Mouse (Mus musculus): ENCODE measurements around the gene Olfr800. TPM values are rescaled to one million over a fixed set of nuclear protein-coding genes. Genes with fewer than 3 reads are reported as not detected.

Olfr800 gene
- not detected for polyA plus RNA-seq (2014; fragmentation: Illumina TruSeq; extraction: RNeasy Lipid Tissue Mini Kit (QIAGEN cat#74804); ENCODE audit: low read depth, low replicate concordance)

DNA sequence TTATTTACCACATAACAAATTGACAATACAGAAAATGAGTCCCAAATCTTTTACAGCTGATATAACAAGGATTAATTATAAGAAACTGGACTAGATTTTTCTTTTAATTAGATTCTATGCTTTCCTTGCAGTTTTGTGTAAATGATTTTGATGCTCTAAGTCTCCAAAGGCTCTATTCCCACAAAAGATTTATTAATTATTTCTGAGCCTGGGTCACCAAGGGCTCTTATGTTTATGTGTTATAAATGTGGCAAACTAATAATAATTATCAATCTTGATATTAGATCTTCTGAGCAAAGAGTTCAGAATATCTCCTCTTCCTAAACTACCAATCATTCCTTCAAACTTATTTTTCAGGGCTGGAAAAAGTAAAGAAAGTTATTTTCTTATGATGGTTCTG is at the start of gene Olfr800:
TSS of gene Olfr800 (plus strand) at position 301 of the 400 bp plus-strand sequence.

DNA sequence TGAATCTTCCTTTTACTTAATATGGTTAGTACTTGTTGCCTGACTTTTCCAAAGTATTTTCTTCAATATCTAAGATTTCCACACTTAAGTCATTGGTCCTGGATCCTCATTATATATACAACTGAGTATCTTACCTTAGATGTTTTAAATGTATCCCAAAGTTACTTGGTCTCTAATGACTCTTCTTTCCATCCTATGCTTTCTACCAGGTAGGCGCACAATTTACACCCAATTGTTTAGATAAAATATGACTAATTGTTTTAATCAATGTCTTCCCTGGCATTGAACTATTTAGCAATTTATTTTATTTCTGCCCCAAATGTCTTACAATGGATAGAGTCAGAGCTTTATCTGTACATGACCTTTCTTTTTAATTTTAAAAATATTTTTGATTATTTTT is 45.0 kb upstream of the Olfr800 start, which contains the start of gene Olfr796:
TSS of gene Olfr796 (minus strand) at position 101 of the 400 bp plus-strand sequence.

DNA sequence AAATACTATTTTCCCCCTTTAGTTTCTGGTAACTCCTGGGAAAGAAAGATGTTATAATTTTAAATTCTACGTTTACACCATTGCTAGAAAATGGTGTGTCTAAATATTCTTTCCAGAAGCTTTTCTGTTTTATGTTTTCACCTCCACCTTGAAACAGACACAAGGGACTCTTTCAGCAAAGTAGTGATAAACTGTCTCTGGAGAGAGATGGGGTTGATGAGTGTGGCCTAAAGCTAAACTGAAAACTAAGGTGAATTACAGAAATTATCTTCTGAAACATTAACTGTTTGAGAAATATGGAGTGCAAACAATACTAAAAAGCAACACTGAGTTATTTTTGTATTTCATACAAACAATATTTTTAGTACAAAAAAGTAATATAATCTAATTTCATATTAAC is 29.7 kb upstream of the Olfr800 start, which contains the start of gene Olfr798:
TSS of gene Olfr798 (minus strand) at position 101 of the 400 bp plus-strand sequence.

GRCm38 (mm10) chr10:129637184-129637583 is 20.3 kb upstream of the Olfr800 start, which contains the start of gene Olfr799:
Olfr799 (plus strand) TSS chr10:129637484.

DNA sequence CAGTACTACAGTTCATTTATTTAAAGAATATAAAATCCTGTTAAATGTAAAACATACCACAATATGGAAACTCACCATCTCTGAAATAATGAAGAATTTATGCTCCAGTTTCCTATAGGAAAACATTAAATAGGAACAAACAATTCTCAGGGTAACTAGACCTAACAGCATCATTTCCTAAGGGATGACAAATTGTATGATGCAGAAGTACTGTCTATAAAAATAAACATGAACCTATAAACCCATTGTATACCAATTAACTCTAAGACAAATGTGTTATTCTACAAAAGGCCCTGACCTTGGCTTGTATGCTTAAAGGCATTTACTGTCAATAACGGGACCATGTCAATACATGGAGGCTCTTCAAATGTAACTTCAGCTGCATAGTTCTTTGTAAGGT is 16.3 kb downstream of the Olfr800 start, which contains the start of gene Olfr801:
TSS of gene Olfr801 (minus strand) at position 101 of the 400 bp plus-strand sequence.

DNA sequence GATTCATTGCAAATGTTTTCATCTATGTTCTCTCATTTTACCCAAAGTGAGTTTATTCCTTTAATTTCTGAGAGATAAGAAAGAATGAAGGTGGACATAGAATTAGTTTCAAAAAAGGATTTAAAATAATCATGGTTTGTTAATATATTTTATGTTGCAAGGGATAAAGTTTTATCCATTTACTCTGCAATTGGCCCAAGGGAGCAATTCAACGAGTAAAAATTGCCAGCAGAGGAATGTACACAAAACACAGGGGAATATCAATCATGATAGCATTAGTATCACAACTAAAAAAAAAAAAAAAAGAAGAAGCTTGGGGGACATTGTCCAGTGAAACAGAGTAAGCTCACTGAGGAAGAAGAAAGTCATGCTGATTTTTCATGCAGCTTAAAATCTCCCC is 30.6 kb downstream of the Olfr800 start, which contains the start of gene Olfr802:
TSS of gene Olfr802 (minus strand) at position 101 of the 400 bp plus-strand sequence.

DNA sequence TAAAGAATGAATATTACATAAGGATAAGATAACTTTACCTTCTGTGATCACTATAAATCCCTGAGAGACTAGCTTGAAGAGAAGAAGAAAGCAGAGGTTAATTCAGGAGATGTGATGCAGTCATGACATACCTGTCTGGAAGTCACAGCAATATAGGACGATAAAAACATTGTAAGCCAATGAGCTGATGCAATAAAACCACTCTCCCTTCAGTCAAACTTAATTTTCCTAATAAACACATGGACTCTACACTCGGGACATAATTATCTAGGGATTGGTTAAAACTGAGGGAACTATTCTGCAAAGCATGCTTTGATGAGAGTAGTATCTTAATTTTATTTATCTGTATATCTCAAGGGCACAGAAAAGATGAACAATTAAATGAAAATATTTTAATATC is 36.7 kb downstream of the Olfr800 start, which contains the start of gene Olfr803:
TSS of gene Olfr803 (minus strand) at position 101 of the 400 bp plus-strand sequence.

DNA sequence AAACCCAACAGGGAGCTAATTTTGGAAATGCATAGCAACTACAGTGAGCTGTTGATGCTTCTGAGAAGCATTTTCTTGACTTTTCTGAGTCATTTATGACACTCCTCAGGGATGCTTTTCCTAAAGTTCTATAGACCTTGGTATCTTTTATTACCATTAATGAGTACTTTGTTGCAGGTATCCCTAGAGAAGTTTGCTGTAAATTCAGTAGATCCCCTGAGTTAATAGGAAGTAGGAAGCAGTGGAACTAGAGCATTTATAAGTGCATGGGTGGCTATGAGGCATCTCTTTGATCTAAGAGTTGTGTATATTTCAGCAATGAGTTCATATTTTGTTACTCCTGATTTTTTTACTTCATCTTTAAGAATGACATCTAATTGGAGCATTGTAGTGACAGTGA is 45.4 kb downstream of the Olfr800 start, which contains the start of gene Olfr804:
TSS of gene Olfr804 (plus strand) at position 301 of the 400 bp plus-strand sequence.

Other genes with a start within 250 kb of the Olfr800 start
- gene Olfr786, start 230.4 kb upstream of the Olfr800 start, polyA plus RNA-seq (2014; fragmentation: Illumina TruSeq; extraction: RNeasy Lipid Tissue Mini Kit (QIAGEN cat#74804); ENCODE audit: low read depth, low replicate concordance): not detected
- gene Olfr787, start 195.8 kb upstream of the Olfr800 start, polyA plus RNA-seq (2014; fragmentation: Illumina TruSeq; extraction: RNeasy Lipid Tissue Mini Kit (QIAGEN cat#74804); ENCODE audit: low read depth, low replicate concordance): not detected
- gene Olfr788, start 186.7 kb upstream of the Olfr800 start, polyA plus RNA-seq (2014; fragmentation: Illumina TruSeq; extraction: RNeasy Lipid Tissue Mini Kit (QIAGEN cat#74804); ENCODE audit: low read depth, low replicate concordance): not detected
- not detected for gene Olfr789, start 172.9 kb upstream of the Olfr800 start, polyA plus RNA-seq (2014; fragmentation: Illumina TruSeq; extraction: RNeasy Lipid Tissue Mini Kit (QIAGEN cat#74804); ENCODE audit: low read depth, low replicate concordance)
- not detected for gene Olfr790, start 159.2 kb upstream of the Olfr800 start, polyA plus RNA-seq (2014; fragmentation: Illumina TruSeq; extraction: RNeasy Lipid Tissue Mini Kit (QIAGEN cat#74804); ENCODE audit: low read depth, low replicate concordance)
- gene Olfr791, start 135.9 kb upstream of the Olfr800 start, polyA plus RNA-seq (2014; fragmentation: Illumina TruSeq; extraction: RNeasy Lipid Tissue Mini Kit (QIAGEN cat#74804); ENCODE audit: low read depth, low replicate concordance): not detected
- not detected for gene Olfr792, start 118.5 kb upstream of the Olfr800 start, polyA plus RNA-seq (2014; fragmentation: Illumina TruSeq; extraction: RNeasy Lipid Tissue Mini Kit (QIAGEN cat#74804); ENCODE audit: low read depth, low replicate concordance)
- gene Olfr794, start 90.0 kb upstream of the Olfr800 start, polyA plus RNA-seq (2014; fragmentation: Illumina TruSeq; extraction: RNeasy Lipid Tissue Mini Kit (QIAGEN cat#74804); ENCODE audit: low read depth, low replicate concordance): not detected
- gene Olfr796, start 45.1 kb upstream of the Olfr800 start, polyA plus RNA-seq (2014; fragmentation: Illumina TruSeq; extraction: RNeasy Lipid Tissue Mini Kit (QIAGEN cat#74804); ENCODE audit: low read depth, low replicate concordance): not detected
- not detected for gene Olfr798, start 29.8 kb upstream of the Olfr800 start, polyA plus RNA-seq (2014; fragmentation: Illumina TruSeq; extraction: RNeasy Lipid Tissue Mini Kit (QIAGEN cat#74804); ENCODE audit: low read depth, low replicate concordance)
- gene Olfr799, start 20.2 kb upstream of the Olfr800 start, polyA plus RNA-seq (2014; fragmentation: Illumina TruSeq; extraction: RNeasy Lipid Tissue Mini Kit (QIAGEN cat#74804); ENCODE audit: low read depth, low replicate concordance): not detected
- not detected for gene Olfr801, start 16.2 kb downstream of the Olfr800 start, polyA plus RNA-seq (2014; fragmentation: Illumina TruSeq; extraction: RNeasy Lipid Tissue Mini Kit (QIAGEN cat#74804); ENCODE audit: low read depth, low replicate concordance)
- gene Olfr802, start 30.5 kb downstream of the Olfr800 start, polyA plus RNA-seq (2014; fragmentation: Illumina TruSeq; extraction: RNeasy Lipid Tissue Mini Kit (QIAGEN cat#74804); ENCODE audit: low read depth, low replicate concordance): not detected
- not detected for gene Olfr803, start 36.6 kb downstream of the Olfr800 start, polyA plus RNA-seq (2014; fragmentation: Illumina TruSeq; extraction: RNeasy Lipid Tissue Mini Kit (QIAGEN cat#74804); ENCODE audit: low read depth, low replicate concordance)
- not detected for gene Olfr804, start 45.5 kb downstream of the Olfr800 start, polyA plus RNA-seq (2014; fragmentation: Illumina TruSeq; extraction: RNeasy Lipid Tissue Mini Kit (QIAGEN cat#74804); ENCODE audit: low read depth, low replicate concordance)
- gene Olfr805, start 71.7 kb downstream of the Olfr800 start, polyA plus RNA-seq (2014; fragmentation: Illumina TruSeq; extraction: RNeasy Lipid Tissue Mini Kit (QIAGEN cat#74804); ENCODE audit: low read depth, low replicate concordance): not detected
- not detected for gene Olfr806, start 84.2 kb downstream of the Olfr800 start, polyA plus RNA-seq (2014; fragmentation: Illumina TruSeq; extraction: RNeasy Lipid Tissue Mini Kit (QIAGEN cat#74804); ENCODE audit: low read depth, low replicate concordance)
- not detected for gene Olfr807, start 100.1 kb downstream of the Olfr800 start, polyA plus RNA-seq (2014; fragmentation: Illumina TruSeq; extraction: RNeasy Lipid Tissue Mini Kit (QIAGEN cat#74804); ENCODE audit: low read depth, low replicate concordance)
- not detected for gene Olfr808, start 107.8 kb downstream of the Olfr800 start, polyA plus RNA-seq (2014; fragmentation: Illumina TruSeq; extraction: RNeasy Lipid Tissue Mini Kit (QIAGEN cat#74804); ENCODE audit: low read depth, low replicate concordance)
- gene Olfr809, start 116.9 kb downstream of the Olfr800 start, polyA plus RNA-seq (2014; fragmentation: Illumina TruSeq; extraction: RNeasy Lipid Tissue Mini Kit (QIAGEN cat#74804); ENCODE audit: low read depth, low replicate concordance): not detected
- not detected for gene Olfr810, start 137.2 kb downstream of the Olfr800 start, polyA plus RNA-seq (2014; fragmentation: Illumina TruSeq; extraction: RNeasy Lipid Tissue Mini Kit (QIAGEN cat#74804); ENCODE audit: low read depth, low replicate concordance)
- not detected for gene Olfr811, start 146.7 kb downstream of the Olfr800 start, polyA plus RNA-seq (2014; fragmentation: Illumina TruSeq; extraction: RNeasy Lipid Tissue Mini Kit (QIAGEN cat#74804); ENCODE audit: low read depth, low replicate concordance)
- gene Olfr812, start 188.4 kb downstream of the Olfr800 start, polyA plus RNA-seq (2014; fragmentation: Illumina TruSeq; extraction: RNeasy Lipid Tissue Mini Kit (QIAGEN cat#74804); ENCODE audit: low read depth, low replicate concordance): not detected
- not detected for gene Olfr813, start 197.7 kb downstream of the Olfr800 start, polyA plus RNA-seq (2014; fragmentation: Illumina TruSeq; extraction: RNeasy Lipid Tissue Mini Kit (QIAGEN cat#74804); ENCODE audit: low read depth, low replicate concordance)
- not detected for gene Olfr814, start 222.2 kb downstream of the Olfr800 start, polyA plus RNA-seq (2014; fragmentation: Illumina TruSeq; extraction: RNeasy Lipid Tissue Mini Kit (QIAGEN cat#74804); ENCODE audit: low read depth, low replicate concordance)
- not detected for gene Olfr815, start 248.2 kb downstream of the Olfr800 start, polyA plus RNA-seq (2014; fragmentation: Illumina TruSeq; extraction: RNeasy Lipid Tissue Mini Kit (QIAGEN cat#74804); ENCODE audit: low read depth, low replicate concordance)